Mouse (Mus musculus): ENCODE results near the gene Strip2. TPM values are rescaled to one million over a fixed set of nuclear protein-coding genes. Genes with fewer than 3 reads are reported as not detected.

The Strip2 gene
- total RNA-seq (2014; rRNA removed; ENCODE audit: low replicate concordance) (144 and 168 TPM in 2 replicates), polyA plus RNA-seq (2015; fragmentation: Nextera tagmentation; extraction: Ambion mirVana) (61.8 and 63.8 TPM in 2 replicates)

- Histone ChIP-seq H3K4me2 (ENCODE audit: low read depth, low read length) (peak within 1 kb of the TSS; percentile 80), H3K27me3 (ENCODE audit: control insufficient read depth, insufficient read depth, low read length) (no peaks in the 10 kb centered on the region), H3K9me3 (replicated peaks; ENCODE audit: control insufficient read depth, low read length) (no peaks in the 10 kb centered on the region), H3K36me3 (replicated peaks; ENCODE audit: control insufficient read depth, insufficient read depth, low read length) (peaks cover 7% of the 10 kb centered on the region; the same call in 1 of the 2 replicates), H3K4me3 (ENCODE audit: low read depth, low read length) (peak within 1 kb of the TSS; percentile 92), H3K27ac (ENCODE audit: low read depth) (peak within 1 kb of the TSS; percentile 95), H3K9ac (replicated peaks; ENCODE audit: low read depth, low read length) (peak within 1 kb of the TSS; percentile 84), H3K4me1 (ENCODE audit: control insufficient read depth, insufficient read depth) (no peaks in the 10 kb centered on the region)
- ATAC-seq (ENCODE audit: insufficient read depth, low read depth) (peak; percentile 98), DNase-seq (ENCODE audit: low spot score) (peak; percentile 92)
- TF ChIP-seq CTCF (IDR thresholded peaks at IDR 0.05; ENCODE audit: low read depth), result no peak
- TF ChIP-seq EP300 (IDR thresholded peaks at IDR 0.05; ENCODE audit: low read depth), result no peak
- under 1% methylated on average over 63 of the region's 67 CpGs for WGBS
Measured at GRCm38 (mm10) chr6:29916530-29917382, at the start of gene Strip2. Gene Strip2 (plus strand): TSS chr6:29917012.

GRCm38 (mm10) chr6:29868341-29868895 is 48.4 kb upstream of the Strip2 start:
- no peak for DNase-seq (ENCODE audit: low spot score)
- no peak overlapping the region for H3K4me2 ChIP-seq (ENCODE audit: low read depth, low read length)

GRCm38 (mm10) chr6:29873654-29874053 is 43.2 kb upstream of the Strip2 start:
- peaks cover 31% of the 10 kb centered on the region for H3K4me1 ChIP-seq (ENCODE audit: control insufficient read depth, insufficient read depth)
- no peaks in the 10 kb centered on the region for H3K9me3 ChIP-seq (replicated peaks; ENCODE audit: control insufficient read depth, low read length)
- H3K27ac ChIP-seq (ENCODE audit: low read depth), result peak overlapping the region; percentile 64
- H3K27me3 ChIP-seq (ENCODE audit: control insufficient read depth, insufficient read depth, low read length), result no peaks in the 10 kb centered on the region
- no peak overlapping the region for H3K9ac ChIP-seq (replicated peaks; ENCODE audit: low read depth, low read length)
- H3K36me3 ChIP-seq (replicated peaks; ENCODE audit: control insufficient read depth, insufficient read depth, low read length), result peaks cover 4% of the 10 kb centered on the region; the same call in 1 of the 2 replicates
- 32% methylated on average over 2 of the region's 2 CpGs for WGBS
- H3K4me3 ChIP-seq (ENCODE audit: low read depth, low read length), result no peak overlapping the region
- ATAC-seq (ENCODE audit: insufficient read depth, low read depth) (peak; percentile 40; the same call in 1 of the 2 replicates), DNase-seq (ENCODE audit: low spot score) (no peak)
- H3K4me2 ChIP-seq (ENCODE audit: low read depth, low read length), result no peak overlapping the region
- no peak for TF ChIP-seq EP300 (IDR thresholded peaks at IDR 0.05; ENCODE audit: low read depth)
- TF ChIP-seq CTCF (IDR thresholded peaks at IDR 0.05; ENCODE audit: low read depth), result no peak

More at GRCm38 (mm10) chr6:29868341-29868895, 48.4 kb upstream of the Strip2 start:
- Histone ChIP-seq H3K4me3 (ENCODE audit: low read depth, low read length) (no peak overlapping the region), H3K27ac (ENCODE audit: low read depth) (peak overlapping the region; percentile 12; the same call in 1 of the 2 replicates), H3K9ac (replicated peaks; ENCODE audit: low read depth, low read length) (no peak overlapping the region), H3K27me3 (ENCODE audit: control insufficient read depth, insufficient read depth, low read length) (no peaks in the 10 kb centered on the region), H3K4me1 (ENCODE audit: control insufficient read depth, insufficient read depth) (peaks cover 4% of the 10 kb centered on the region), H3K36me3 (replicated peaks; ENCODE audit: control insufficient read depth, insufficient read depth, low read length) (peaks cover 4% of the 10 kb centered on the region; the same call in 1 of the 2 replicates), H3K9me3 (replicated peaks; ENCODE audit: control insufficient read depth, low read length) (no peaks in the 10 kb centered on the region)
- WGBS, result 76% methylated on average over 2 of the region's 2 CpGs
- no peak for TF ChIP-seq EP300 (IDR thresholded peaks at IDR 0.05; ENCODE audit: low read depth)
- TF ChIP-seq CTCF (IDR thresholded peaks at IDR 0.05; ENCODE audit: low read depth), result no peak
- no peak for ATAC-seq (ENCODE audit: insufficient read depth, low read depth)

DNA sequence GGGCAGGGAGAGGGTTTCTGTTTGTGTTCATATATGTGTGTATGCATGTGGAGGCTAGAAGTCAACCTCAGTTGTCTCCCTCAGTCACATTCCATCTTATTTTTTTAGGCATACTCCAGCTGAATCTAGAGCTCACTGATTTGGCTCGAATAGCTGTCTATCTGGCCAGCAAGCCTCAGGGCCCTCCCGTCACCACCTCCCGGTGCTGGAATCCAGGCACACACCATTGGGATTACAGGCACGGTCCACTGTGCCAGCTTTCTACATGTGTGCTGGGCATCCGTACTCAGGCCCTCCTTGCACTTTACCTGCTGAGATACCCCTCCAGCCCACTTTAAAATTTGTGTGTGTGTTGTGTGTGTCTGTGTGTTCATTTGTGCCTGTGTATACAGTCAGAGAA is 41.2 kb upstream of the Strip2 start:
- H3K27ac ChIP-seq (ENCODE audit: low read depth), result peak overlapping the region; percentile 72
- H3K4me1 ChIP-seq (ENCODE audit: control insufficient read depth, insufficient read depth), result peaks cover 42% of the 10 kb centered on the region

GRCm38 (mm10) chr6:29876782-29877181 is 40.0 kb upstream of the Strip2 start:
- no peak for ATAC-seq (ENCODE audit: insufficient read depth, low read depth)
- 82% methylated on average over 4 of the region's 4 CpGs for WGBS

More for the DNA sequence above, 41.2 kb upstream of the Strip2 start:
- ATAC-seq (ENCODE audit: insufficient read depth, low read depth) (peak; percentile 74; the same call in 1 of the 2 replicates), DNase-seq (ENCODE audit: low spot score) (no peak)
- Histone ChIP-seq H3K36me3 (replicated peaks; ENCODE audit: control insufficient read depth, insufficient read depth, low read length) (peaks cover 2% of the 10 kb centered on the region; the same call in 1 of the 2 replicates), H3K4me2 (ENCODE audit: low read depth, low read length) (no peak overlapping the region), H3K27me3 (ENCODE audit: control insufficient read depth, insufficient read depth, low read length) (no peaks in the 10 kb centered on the region), H3K9ac (replicated peaks; ENCODE audit: low read depth, low read length) (no peak overlapping the region), H3K9me3 (replicated peaks; ENCODE audit: control insufficient read depth, low read length) (no peaks in the 10 kb centered on the region), H3K4me3 (ENCODE audit: low read depth, low read length) (no peak overlapping the region)
- WGBS, result 28% methylated on average over 5 of the region's 5 CpGs
- TF ChIP-seq CTCF (IDR thresholded peaks at IDR 0.05; ENCODE audit: low read depth) (no peak), EP300 (IDR thresholded peaks at IDR 0.05; ENCODE audit: low read depth) (no peak)

More at GRCm38 (mm10) chr6:29876782-29877181, 40.0 kb upstream of the Strip2 start:
- Histone ChIP-seq H3K4me2 (ENCODE audit: low read depth, low read length) (no peak overlapping the region), H3K27me3 (ENCODE audit: control insufficient read depth, insufficient read depth, low read length) (no peaks in the 10 kb centered on the region), H3K4me3 (ENCODE audit: low read depth, low read length) (no peak overlapping the region), H3K4me1 (ENCODE audit: control insufficient read depth, insufficient read depth) (peaks cover 54% of the 10 kb centered on the region), H3K27ac (ENCODE audit: low read depth) (no peak overlapping the region), H3K36me3 (replicated peaks; ENCODE audit: control insufficient read depth, insufficient read depth, low read length) (0 out of 2 replicates have a peak, but pooled peaks cover 5% of the 10 kb centered on the region), H3K9ac (replicated peaks; ENCODE audit: low read depth, low read length) (no peak overlapping the region), H3K9me3 (replicated peaks; ENCODE audit: control insufficient read depth, low read length) (no peaks in the 10 kb centered on the region)
- DNase-seq (ENCODE audit: low spot score), result no peak
- no peak for TF ChIP-seq CTCF (IDR thresholded peaks at IDR 0.05; ENCODE audit: low read depth)
- no peak for TF ChIP-seq EP300 (IDR thresholded peaks at IDR 0.05; ENCODE audit: low read depth)
